Mouse (Mus musculus) lung, embryonic 16.5 days (tissue): ENCODE data around the gene Trpd52l3. TPM values are rescaled to one million over a fixed set of nuclear protein-coding genes. Genes with fewer than 3 reads are reported as not detected.
"Not testable (repeated sequence)": the region's sequence is repeated elsewhere in the genome, so short reads cannot be mapped to it uniquely, and the experiment has no call there.

Source experiments
- ATAC-seq: fragments of 200-750 bp; cut with Nextera tagmentation; 2 replicates; pipeline ENCODE4 v1.8.0; 2017; ENCODE audit warnings: low read depth, mild to moderate bottlenecking, moderate library complexity
- H3K27ac ChIP-seq: fragments of 300-500 bp; sonication (generic); 2 replicates; pipeline ENCODE4 v1.5.1; 2014; ENCODE audit warnings: mild to moderate bottlenecking, control low read depth, low read length
- H3K27me3 ChIP-seq: fragments of 300-500 bp; sonication (generic); 2 replicates; pipeline ENCODE4 v1.6.1; 2014; ENCODE audit warnings: low read depth, low read length, mixed read lengths; ENCODE audit not compliant: control insufficient read depth, insufficient read depth
- H3K36me3 ChIP-seq: fragments of 300-500 bp; sonication (generic); 2 replicates; pipeline ENCODE4 v1.6.1; 2014; ENCODE audit warnings: low read length; ENCODE audit not compliant: control insufficient read depth, insufficient read depth
- H3K4me1 ChIP-seq: fragments of 300-500 bp; sonication (generic); replicated peaks from 2 replicates; pipeline ENCODE4 v1.6.1; 2014; ENCODE audit warnings: low read length, mixed read lengths; ENCODE audit not compliant: control insufficient read depth, insufficient read depth
- H3K4me2 ChIP-seq: fragments of 300-500 bp; sonication (generic); 2 replicates; pipeline ENCODE4 v1.6.1; 2014; ENCODE audit warnings: low read depth, low read length, control low read depth
- H3K4me3 ChIP-seq: fragments of 300-500 bp; sonication (generic); 2 replicates; pipeline ENCODE4 v1.5.1; 2014; ENCODE audit warnings: mild to moderate bottlenecking, low read length, control low read depth
- H3K9ac ChIP-seq: fragments of 300-500 bp; sonication (generic); 2 replicates; pipeline ENCODE4 v1.6.1; 2014; ENCODE audit warnings: low read length, control low read depth
- H3K9me3 ChIP-seq: fragments of 300-500 bp; sonication (generic); 2 replicates; pipeline ENCODE4 v1.6.1; 2016; ENCODE audit warnings: low read length; ENCODE audit not compliant: control insufficient read depth
- WGBS: fragments of 180-500 bp; shearing (Covaris S2); extraction: QIAGEN DNeasy Blood & Tissue Kit; methylation state at CpG from one replicate; pipeline ENCODE4 v1.1.7; 2014; 5-methylcytosine and 5-hydroxymethylcytosine counted together
- polyA plus RNA-seq: library from polyadenylated mRNA; unstranded; fragments of >200 nt; fragmentation: Nextera tagmentation; extraction: Ambion mirVana; gene quantifications from 2 replicates; pipeline ENCODE4 v1.2.1, GENCODE M21; 2015

Gene Trpd52l3
- polyA plus RNA-seq, 1 experiment from 2014 or later, result not detected

DNA sequence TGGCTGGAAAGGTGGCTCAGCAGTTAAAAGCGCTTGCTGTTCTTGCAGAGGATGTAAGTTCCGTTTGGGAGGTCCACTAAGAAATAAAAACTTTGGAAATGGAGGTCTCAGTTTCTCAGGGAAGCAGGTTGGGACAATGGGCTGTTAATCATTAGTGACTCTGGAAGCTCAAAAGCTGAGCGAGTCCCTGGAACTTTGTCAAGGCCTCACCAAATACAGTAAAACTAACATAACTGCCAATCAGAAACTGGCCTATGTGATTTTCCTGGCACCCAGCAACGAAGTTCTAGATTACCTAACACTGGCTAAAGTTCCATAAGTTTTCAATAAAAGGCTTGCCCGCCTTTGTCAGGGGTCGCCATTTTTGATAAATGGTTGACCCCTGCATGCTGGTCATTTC is 12.6 kb downstream of the Trpd52l3 start:
- no peak overlapping the region for H3K9ac ChIP-seq
- H3K27ac ChIP-seq, result no peak overlapping the region
- no peak for ATAC-seq
- no peaks in the 10 kb centered on the region for H3K36me3 ChIP-seq
- no peaks in the 10 kb centered on the region for H3K9me3 ChIP-seq
- H3K4me1 ChIP-seq, result no peaks in the 10 kb centered on the region
- no peak overlapping the region for H3K4me3 ChIP-seq
- H3K27me3 ChIP-seq, result no peaks in the 10 kb centered on the region; the same call in 1 of the 2 replicates
- 52% methylated on average over 6 of the region's 6 CpGs for WGBS
- no peak overlapping the region for H3K4me2 ChIP-seq

DNA sequence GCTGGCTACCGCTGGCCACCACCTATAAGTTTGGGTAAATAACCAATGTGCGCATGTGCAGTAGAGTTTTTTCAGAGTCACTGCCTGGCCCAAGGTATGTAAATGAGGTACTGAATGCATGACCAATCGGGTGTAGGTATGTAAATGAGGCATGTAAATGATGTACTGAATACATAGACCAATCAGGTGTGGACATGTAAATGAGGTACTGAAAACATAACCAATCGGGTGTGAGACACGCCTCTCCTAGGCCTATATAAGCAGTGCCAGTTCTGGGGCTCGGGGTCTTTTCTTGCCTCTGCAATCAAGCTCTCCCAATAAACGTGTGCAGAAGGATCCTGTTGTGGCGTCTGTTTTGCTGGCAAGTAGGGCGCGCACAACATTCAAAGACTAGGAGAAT is 19.8 kb downstream of the Trpd52l3 start:
- ATAC-seq, H3K4me2 ChIP-seq, H3K27me3 ChIP-seq, H3K9ac ChIP-seq, H3K4me3 ChIP-seq, H3K36me3 ChIP-seq, H3K9me3 ChIP-seq, H3K27ac ChIP-seq, H3K4me1 ChIP-seq: not testable (repeated sequence)
- 90% methylated on average over 10 of the region's 10 CpGs for WGBS

DNA sequence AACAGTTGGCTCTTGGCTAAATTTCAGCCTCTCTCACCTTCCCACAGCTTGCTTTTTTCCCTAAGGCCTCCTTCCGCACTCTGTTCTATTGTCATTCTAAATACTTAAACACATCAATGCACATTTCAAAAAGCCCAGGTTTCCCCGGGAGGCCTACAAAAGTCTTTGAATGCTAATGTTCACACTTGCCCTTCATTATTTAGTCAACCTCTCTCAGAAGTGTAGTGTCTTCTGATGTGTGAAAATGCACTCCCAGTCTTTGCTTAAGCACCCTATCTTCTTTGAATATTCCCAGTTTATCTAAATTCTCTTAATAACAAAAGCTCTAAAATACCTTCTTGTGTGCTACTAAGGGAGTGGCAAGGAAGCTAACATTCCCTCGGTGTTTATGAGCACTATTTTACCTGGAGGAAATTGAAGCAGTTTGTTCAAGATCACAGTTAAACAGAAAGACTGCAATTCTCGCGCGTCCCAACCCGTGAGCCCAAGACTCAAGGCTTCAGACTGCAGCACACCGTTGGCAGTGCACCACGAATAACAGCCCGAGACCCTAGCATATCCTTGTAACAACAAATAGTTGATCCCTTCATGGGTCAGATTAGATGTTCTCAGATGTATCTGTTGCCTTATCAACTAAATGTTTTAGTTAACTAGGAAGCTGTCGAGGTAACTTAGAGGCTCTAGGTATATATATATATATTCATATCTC is 25.6 kb downstream of the Trpd52l3 start:
- Histone ChIP-seq H3K27me3 (no peaks in the 10 kb centered on the region), H3K36me3 (no peaks in the 10 kb centered on the region), H3K9ac (no peak overlapping the region), H3K9me3 (no peaks in the 10 kb centered on the region), H3K4me2 (peak overlapping the region; percentile 87; the same call in 1 of the 2 replicates), H3K27ac (no peak overlapping the region), H3K4me1 (peaks cover 15% of the 10 kb centered on the region), H3K4me3 (no peak overlapping the region; the same call in 1 of the 2 replicates)
- no peak for ATAC-seq
- WGBS, result 56% methylated on average over 11 of the region's 11 CpGs

DNA sequence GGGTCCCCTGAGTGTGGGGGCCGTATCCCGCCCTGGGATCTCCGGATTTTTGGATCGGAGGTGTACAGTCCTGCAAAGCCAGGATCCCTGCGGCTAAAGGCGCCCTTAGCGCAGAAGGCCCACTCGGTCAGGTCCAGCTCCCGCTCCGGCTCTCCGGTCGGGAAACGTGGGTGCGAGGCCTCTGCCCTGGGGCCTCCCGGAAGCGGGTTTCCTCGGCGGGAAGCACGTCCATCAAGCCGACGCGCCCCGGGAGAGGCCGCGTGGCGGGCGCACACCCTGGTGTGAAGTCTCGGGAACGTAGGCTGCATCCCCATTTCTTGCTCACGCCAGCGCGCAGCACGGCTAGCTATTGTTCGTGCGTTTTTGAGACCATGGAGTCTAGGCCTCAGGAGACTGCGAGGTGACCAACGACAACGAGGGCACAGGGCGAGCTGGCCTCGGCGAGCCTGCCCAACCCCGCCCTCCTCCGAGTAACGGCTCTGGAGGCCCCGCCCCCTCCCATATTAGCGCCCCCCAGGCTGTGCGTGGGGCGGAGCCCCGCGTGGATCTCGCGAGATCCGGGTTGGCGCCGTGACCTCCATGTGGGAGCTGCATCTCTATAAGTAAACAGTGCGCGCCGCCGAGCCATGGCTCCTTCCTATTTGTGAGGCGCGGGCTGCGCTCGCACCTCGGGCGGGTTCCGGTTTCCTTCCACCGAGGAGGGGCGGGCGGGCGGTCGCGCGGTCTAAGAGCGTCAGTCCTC is 26.5 kb downstream of the Trpd52l3 start, which contains the start of gene Uhrf2:
Gene Uhrf2 (plus strand): TSS at position 620 of the 742 bp plus-strand sequence.
- Histone ChIP-seq H3K9me3 (no peaks in the 10 kb centered on the region), H3K27me3 (no peaks in the 10 kb centered on the region), H3K27ac (peak within 1 kb of the TSS; percentile 91), H3K9ac (peak within 1 kb of the TSS; percentile 100), H3K4me1 (peaks cover 21% of the 10 kb centered on the region), H3K36me3 (no peaks in the 10 kb centered on the region), H3K4me2 (peak within 1 kb of the TSS; percentile 87), H3K4me3 (peak within 1 kb of the TSS; percentile 100)
- peak; percentile 97 for ATAC-seq
- WGBS, result 3% methylated on average over 73 of the region's 74 CpGs

DNA sequence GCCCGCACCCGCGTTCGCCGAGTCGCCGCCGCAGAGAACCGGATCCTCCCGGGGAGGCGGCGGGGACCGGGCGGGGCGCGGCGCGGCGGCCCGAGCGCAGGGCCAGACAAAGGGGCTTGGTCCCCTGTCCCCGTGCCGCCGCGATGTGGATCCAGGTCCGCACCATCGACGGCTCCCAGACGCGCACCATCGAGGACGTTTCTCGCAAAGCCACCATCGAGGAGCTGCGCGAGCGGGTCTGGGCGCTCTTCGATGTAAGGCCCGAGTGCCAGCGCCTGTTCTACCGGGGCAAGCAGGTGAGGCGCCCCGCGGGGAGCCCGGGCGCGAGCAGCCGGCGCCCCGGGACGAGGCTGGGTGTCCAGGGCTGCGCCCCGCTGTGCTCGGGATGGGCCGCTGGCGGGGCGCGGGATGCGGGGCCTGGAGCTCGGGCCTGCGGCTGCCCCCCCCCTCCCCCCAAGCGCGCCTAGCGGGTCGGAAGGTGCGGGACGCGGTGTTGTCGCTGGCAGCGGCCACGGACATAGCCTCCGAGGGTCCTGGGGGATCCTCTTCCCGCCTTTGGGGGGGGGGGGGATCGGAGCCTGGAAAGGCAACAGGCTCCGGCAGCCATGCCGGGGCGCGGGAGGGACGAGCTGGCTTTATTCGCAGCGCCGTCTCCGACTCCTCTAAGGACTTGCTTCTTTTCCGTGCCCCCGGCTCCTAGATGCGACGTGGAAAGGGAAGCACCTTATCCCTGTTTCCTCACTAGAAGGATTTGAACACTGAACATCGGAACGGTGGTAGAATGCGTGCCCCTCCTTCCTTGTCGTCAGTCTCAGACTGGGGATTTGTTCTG is 27.3 kb downstream of the Trpd52l3 start:
- H3K36me3 ChIP-seq, result no peaks in the 10 kb centered on the region
- peak overlapping the region; percentile 100 for H3K9ac ChIP-seq
- H3K4me1 ChIP-seq, result peaks cover 23% of the 10 kb centered on the region
- no peaks in the 10 kb centered on the region for H3K9me3 ChIP-seq
- H3K27me3 ChIP-seq, result no peaks in the 10 kb centered on the region
- under 1% methylated on average over 79 of the region's 92 CpGs for WGBS
- peak overlapping the region; percentile 87 for H3K4me2 ChIP-seq
- H3K27ac ChIP-seq, result peak overlapping the region; percentile 91
- ATAC-seq, result peak; percentile 32; the same call in 1 of the 2 replicates
- peak overlapping the region; percentile 100 for H3K4me3 ChIP-seq

DNA sequence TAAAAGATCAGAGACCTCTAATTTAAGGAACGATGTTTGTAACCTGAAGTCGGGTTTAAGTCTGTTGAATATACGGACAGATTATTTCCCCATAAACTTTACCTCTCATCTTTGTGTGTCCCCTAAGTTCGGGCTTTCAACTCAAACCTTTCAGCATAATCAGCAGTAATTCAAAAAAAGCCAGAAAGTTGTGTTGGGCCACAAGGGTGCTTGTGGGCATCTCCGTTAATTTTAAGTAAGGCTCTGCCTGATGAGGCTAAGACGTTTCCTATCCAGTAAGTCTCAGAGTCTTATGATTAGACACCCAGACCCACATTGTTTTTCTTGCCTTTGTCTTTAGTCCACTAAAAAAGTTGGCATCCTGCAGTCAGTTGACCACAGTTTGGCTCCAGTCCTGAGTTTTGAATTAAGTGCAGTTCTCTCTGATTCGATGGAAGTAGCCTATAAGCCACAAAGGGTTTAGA is 27.9 kb downstream of the Trpd52l3 start:
- no peaks in the 10 kb centered on the region for H3K36me3 ChIP-seq
- peaks cover 23% of the 10 kb centered on the region for H3K4me1 ChIP-seq
- no peaks in the 10 kb centered on the region for H3K9me3 ChIP-seq
- no peak for ATAC-seq
- H3K27me3 ChIP-seq, result no peaks in the 10 kb centered on the region
- peak overlapping the region; percentile 87 for H3K4me2 ChIP-seq
- H3K4me3 ChIP-seq, result peak overlapping the region; percentile 100
- H3K27ac ChIP-seq, result peak overlapping the region; percentile 91
- WGBS, result 1% methylated on average over 7 of the region's 7 CpGs
- peak overlapping the region; percentile 100 for H3K9ac ChIP-seq

DNA sequence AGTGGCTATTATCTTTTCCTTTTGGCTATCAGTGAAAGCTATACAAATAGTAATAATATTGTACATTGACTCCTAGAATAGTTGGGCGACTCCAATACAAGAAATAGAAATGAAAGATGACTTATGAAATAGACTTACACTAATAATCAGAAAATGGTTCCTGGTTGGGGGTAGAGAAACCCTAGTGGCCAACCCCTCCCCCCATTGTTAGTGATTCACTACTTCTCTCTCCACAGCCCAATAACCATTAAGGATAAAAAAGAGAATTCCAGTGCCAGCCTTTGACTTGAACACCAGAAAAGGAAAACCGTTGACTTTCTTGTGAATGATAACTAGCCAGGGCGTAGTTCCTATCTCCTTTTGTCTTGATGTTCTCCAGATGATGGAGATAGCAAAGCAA is 28.6 kb downstream of the Trpd52l3 start:
- H3K9me3 ChIP-seq, result no peaks in the 10 kb centered on the region
- 55% methylated on average over 3 of the region's 3 CpGs for WGBS
- H3K27ac ChIP-seq, result no peak overlapping the region
- no peak for ATAC-seq
- H3K4me2 ChIP-seq, result peak overlapping the region; percentile 87
- H3K4me3 ChIP-seq, result peak overlapping the region; percentile 12; the same call in 1 of the 2 replicates
- H3K4me1 ChIP-seq, result peaks cover 23% of the 10 kb centered on the region
- H3K36me3 ChIP-seq, result no peaks in the 10 kb centered on the region
- H3K27me3 ChIP-seq, result no peaks in the 10 kb centered on the region
- H3K9ac ChIP-seq, result no peak overlapping the region

DNA sequence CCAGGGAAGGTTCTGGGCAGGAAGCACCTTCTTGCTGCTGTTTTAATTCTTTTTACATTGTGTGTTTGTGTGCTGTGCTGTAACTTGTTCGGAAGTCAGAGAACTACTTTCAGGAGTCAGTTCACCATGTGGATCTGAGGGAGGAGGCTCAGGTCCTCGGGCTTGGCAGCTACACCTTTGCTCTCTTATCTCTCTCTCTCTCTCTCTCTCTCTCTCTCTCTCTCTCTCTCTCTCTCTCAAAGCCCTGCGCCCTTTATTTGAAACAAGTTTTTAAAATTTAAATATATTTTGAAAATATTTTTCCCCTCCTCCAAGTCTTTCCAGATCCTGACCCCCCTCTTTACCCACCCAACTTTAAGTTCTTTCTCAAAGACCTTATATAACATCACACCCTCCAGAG is 31.8 kb downstream of the Trpd52l3 start:
- no peak overlapping the region for H3K9ac ChIP-seq
- peaks cover 19% of the 10 kb centered on the region for H3K4me1 ChIP-seq
- no peaks in the 10 kb centered on the region for H3K27me3 ChIP-seq
- 62% methylated on average over 3 of the region's 3 CpGs for WGBS
- no peak overlapping the region for H3K4me3 ChIP-seq
- H3K4me2 ChIP-seq, result no peak overlapping the region
- H3K9me3 ChIP-seq, result no peaks in the 10 kb centered on the region
- ATAC-seq, result no peak
- H3K27ac ChIP-seq, result no peak overlapping the region
- no peaks in the 10 kb centered on the region for H3K36me3 ChIP-seq
